Mouse (Mus musculus): ENCODE measurements around the gene Zbtb20. TPM values are rescaled to one million over a fixed set of nuclear protein-coding genes. Genes with fewer than 3 reads are reported as not detected.
A peak's percentile ranks its signal among the peaks of the same experiment; 100 is the strongest.

Gene Zbtb20
- 10 to 100 TPM; 40.1 to 64.5 TPM for total RNA-seq (2021)

DNA sequence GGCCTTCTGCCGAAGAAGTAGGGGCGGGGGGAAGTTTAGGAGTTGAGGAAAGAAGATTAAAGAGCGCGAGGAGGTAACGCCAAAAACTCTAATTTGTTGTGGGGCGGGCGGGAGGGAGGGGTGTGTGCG is at the start of gene Zbtb20:
Gene Zbtb20 (plus strand): TSS at position 30 of the 129 bp plus-strand sequence.
- no peak for DNase-seq (ENCODE audit: low spot score in 2 of 2)

DNA sequence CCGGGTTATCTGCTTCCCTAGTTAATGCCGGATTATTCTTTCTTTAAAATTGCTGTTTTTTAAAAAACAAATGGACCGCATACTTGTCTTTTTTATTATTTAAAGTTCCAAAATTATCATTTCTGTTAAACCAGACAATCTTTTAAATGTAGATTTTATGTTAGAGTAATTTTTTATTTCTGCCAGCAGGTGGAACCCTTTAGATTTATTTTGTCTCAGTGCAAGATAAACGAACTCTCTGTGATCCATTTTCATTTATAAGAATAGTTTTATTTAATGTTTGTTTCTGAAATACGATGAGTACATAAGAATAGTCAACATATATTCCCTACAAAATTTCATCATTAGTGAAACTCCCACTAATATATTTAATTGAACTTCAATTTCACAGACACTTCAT is 39.7 kb upstream of the Zbtb20 start:
- DNase-seq (ENCODE audit: low spot score in 2 of 2) = no peak
- intact Hi-C loops (cut with DNase I) = loop anchor here (5.0 to 10.0 kb wide), 4 partner anchors 76 to 736 kb away; no protein-coding TSS in a partner anchor

More for the DNA sequence above, at the start of gene Zbtb20:
- intact Hi-C loops (cut with DNase I) = loop anchor here (5.0 kb wide), 2 partner anchors 37 to 627 kb away; no protein-coding TSS in a partner anchor

DNA sequence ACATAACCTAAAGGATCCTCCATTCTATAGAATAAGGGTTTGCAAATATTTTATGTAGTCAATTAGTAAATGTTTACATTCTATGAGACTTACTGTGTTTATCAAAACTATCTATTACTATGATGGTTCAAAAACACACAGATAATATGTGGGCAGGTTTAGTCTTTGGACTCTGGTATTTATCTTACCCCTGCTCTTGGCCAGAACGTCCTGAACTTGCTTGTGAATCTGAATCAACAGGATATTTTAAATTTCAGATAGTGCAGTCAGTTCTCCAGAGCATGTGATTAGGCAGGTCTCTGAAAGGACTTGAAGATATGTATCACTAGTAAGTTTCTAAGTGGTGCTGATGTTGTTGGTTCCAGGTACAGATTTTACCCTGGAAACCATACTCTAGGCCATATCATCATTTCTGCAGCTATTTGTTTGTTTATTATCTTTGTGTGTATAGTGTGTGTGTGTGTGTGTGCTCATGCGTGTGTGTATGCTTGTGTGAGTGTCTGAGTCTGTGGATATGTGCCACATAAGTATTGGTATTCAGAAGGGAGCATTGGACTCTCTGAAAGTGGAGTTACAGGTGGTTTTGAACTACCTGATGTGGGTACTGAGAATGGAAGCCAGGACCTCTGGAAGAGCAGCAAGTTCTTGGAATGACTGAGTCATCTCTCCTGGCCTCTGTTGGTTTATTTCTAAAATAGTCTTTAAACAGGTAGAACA is 39.1 kb upstream of the Zbtb20 start:
- intact Hi-C loops (cut with DNase I) = loop anchor here (5.0 to 10.0 kb wide), 4 partner anchors 76 to 736 kb away; no protein-coding TSS in a partner anchor
- DNase-seq (ENCODE audit: low spot score in 2 of 2) = no peak

DNA sequence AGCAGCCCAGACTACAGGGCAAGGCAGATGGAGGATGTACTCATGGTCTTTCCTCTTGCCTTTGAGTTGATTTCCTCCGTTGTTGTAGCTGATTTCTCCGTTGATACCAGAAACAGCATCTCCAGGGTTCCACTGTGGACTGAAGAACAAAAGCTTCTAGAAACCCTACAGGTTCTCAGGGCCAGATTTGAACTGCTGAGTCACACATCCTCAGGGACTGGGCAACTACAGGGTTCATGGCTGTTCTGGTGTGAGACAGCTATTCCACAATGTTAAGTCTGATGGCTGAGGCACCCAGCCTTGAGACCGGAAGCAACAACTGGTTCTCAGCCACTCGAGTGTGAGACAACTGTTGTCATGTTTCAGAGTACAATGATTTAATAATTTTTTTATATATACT is 37.5 kb upstream of the Zbtb20 start:
- intact Hi-C loops (cut with DNase I) = loop anchor here (5.0 to 10.0 kb wide), 4 partner anchors 74 to 734 kb away; no protein-coding TSS in a partner anchor
- DNase-seq (ENCODE audit: low spot score in 2 of 2) = no peak

DNA sequence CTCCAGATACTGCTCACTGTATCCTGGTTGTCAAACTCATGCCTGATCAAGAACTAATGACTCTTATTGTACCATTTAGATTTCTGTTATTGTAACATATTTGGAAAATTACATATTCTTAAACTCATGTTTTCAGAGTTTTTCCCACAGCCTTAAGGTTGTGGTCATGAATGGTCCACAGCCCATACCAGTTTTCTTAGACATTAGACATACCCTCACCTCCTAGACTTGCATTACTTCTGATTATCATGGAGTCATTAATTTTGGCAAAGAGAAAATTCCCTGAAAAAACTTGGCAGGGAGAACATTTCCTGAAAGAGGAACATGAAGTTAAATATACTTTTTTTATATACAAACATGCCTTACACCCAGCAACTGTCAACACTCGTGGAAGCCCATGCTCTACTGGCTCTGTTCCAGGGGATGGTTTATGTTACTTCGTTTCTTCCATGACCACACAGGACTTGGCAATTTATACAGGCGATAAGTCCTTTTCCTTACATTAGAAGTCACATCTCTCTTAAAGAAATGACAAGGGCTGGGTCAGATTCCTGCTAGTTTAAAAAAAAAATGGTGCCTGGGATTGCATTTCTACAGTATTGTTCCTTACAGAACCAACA is 18.0 kb upstream of the Zbtb20 start:
- DNase-seq (ENCODE audit: low spot score in 2 of 2) = no peak
- intact Hi-C loops (cut with DNase I) = no loop called here

DNA sequence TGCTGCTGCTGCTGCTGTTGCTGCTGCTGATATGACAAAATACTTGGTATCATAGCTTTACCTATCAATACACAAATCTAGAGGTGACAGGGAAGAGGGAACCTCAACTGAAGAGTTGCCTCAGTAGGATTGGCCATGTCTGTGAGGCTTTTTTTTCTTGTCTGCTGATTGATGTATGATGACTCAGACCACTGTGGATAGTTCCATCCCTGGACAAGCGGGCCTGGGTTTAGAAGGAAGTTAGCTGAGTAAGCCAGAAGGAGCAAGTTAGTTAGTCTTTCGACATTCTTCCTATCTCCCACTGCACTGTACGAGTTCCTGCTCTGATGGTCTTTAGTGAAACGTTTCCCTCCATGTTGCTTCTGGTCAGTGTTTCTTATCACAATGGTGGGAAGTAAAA is 16.4 kb upstream of the Zbtb20 start:
- intact Hi-C loops (cut with DNase I) = no loop called here
- DNase-seq (ENCODE audit: low spot score in 2 of 2) = no peak

DNA sequence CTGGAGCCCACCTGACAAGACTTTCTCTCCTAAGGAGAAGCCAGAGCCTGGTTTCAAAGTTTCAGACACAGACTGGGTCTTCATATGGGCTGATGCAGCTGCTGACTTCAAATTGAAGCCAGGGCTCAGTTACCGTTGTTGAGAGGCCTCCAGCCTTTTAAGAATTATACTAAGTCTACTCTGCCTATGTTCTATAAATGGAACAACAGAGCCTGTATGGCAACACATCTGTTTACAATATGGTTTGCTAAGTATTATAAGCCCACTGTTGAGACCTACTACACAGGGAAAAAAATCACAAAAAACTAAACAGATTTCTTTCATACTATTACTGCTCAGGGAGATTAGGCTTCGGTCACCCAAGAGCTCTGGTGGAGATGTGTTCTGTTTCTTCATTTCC is 12.4 kb upstream of the Zbtb20 start:
- intact Hi-C loops (cut with DNase I) = no loop called here
- no peak for DNase-seq (ENCODE audit: low spot score in 2 of 2)

DNA sequence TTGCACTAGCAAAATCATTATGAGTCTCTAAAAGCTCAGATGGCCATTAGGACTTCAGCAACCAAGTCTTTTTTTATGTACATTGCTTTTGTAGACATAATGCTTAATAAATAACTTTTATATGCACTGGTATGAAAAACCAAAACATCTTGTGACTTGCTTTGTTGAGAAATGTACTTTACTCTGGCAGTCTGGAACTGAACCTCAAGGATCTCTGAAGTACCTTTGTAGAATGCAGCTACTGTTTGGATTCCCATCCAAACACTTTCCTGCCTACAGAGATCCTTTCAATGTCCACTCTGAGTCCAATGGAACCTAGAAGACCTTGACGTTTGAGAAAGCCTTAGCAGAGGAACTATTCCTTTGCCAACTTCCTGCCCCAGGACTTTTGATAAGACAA is 9.6 kb upstream of the Zbtb20 start:
- intact Hi-C loops (cut with DNase I) = no loop called here

DNA sequence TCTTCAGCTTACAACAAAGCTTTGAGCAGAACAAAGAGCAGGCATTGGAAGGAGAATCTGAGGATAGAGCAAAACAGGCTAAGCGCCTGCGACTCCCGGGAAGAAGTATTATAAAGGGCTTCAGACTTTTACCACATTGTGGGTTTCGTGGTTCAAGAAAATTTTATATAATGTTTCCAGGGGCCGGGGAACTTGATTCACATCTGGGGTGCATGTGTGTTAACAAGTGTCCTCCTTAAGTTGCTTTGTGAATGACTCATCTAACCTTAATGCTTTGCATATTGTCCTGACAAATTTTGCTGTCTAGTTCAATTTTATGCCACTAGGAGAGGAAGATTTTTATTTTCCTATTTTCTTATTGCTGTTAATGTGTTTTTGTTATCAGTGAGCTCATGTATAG is 3.6 kb upstream of the Zbtb20 start:
- intact Hi-C loops (cut with DNase I) = no loop called here
- DNase-seq (ENCODE audit: low spot score in 2 of 2) = no peak

More for the DNA sequence above, 9.6 kb upstream of the Zbtb20 start:
- DNase-seq (ENCODE audit: low spot score in 2 of 2) = no peak

DNA sequence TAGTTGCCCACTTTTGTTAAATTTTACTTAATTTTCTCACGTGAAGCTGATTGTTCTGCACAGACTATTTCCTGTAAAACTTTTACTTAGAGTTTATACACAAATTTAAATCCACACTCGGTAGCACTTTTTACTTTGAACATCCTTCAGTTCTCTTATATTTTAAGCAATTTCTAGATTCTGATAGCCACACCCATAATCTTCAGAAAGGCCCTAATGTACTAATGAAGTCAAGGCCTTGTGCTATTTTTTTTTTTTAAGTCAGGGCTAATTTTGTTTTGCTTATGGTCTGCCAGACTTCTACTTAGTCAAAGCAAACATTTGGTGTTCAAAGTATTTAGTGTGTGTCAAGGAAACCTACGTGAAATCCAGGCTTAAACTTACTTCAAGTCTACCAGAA is 1.7 kb upstream of the Zbtb20 start:
- intact Hi-C loops (cut with DNase I) = no loop called here
- DNase-seq (ENCODE audit: low spot score in 2 of 2) = no peak

DNA sequence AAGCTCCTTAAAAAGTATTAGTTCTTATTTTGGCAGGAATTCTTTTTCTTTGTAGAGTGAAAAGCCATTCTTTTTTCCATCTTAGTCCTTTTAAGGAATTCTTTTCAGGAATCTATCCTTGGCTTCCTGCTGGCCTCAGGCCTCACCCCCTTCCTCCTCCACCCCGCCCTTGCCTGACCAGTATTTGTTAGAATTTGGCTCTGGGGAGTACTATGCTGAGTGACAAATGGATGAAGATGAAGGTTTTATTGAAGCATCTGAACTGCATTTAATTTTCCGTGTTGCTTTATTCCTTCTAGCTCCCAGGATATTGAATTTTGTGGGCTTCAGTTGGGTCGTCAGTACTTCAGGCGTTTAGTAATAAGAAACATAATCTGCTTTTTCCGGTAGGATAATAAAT is 1.2 kb upstream of the Zbtb20 start:
- intact Hi-C loops (cut with DNase I) = no loop called here
- DNase-seq (ENCODE audit: low spot score in 2 of 2) = peak in 1 of 2 experiments; percentile 4

DNA sequence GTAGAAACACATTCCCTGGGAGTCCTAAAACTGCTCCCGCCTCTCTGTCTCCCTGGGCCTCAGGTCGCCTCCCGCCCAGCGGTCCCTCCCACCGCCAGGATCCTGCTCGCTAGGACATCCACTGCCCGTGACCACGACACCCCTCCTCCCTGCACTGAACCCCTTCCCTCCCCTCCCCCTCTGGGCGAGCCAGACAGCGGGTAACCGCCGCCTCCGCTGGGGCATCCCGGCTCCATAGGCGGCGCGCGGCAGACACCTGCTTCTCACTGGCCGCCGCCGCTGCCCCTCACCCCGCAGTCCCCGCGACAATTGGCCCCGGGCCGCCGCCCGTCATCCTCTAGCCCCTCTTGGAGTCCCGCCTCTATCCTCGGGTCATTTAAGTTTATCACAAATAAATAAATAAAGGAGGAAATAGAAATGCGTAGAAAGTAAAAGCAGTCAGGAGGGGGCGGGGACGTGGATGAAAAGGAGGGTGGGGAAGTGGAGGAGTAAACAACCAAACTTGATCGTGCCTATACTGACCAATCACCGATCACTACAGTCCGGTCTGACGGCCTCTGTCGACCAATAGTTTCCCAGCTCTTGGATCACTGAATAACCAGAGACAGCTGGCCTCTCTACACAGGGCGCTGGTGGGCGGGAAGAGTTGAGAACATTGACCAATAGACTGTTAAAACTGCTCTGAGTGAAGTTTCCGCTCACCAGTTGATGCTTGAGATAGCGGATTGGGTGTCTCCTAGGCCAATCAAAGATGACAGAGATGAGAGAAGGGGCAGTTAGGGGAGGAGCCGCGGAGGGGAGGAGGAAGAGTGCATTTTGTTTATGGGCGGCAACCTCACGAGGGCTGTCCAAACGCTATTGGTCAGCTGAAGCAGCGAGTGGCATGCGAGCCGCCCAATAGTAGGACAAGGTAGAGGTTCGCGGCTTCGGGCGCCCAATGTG is 500 bp upstream of the Zbtb20 start:
- intact Hi-C loops (cut with DNase I) = loop anchor here (5.0 kb wide), 2 partner anchors 37 to 627 kb away; no protein-coding TSS in a partner anchor
- DNase-seq (ENCODE audit: low spot score in 2 of 2) = peak; percentile 98 to 99

DNA sequence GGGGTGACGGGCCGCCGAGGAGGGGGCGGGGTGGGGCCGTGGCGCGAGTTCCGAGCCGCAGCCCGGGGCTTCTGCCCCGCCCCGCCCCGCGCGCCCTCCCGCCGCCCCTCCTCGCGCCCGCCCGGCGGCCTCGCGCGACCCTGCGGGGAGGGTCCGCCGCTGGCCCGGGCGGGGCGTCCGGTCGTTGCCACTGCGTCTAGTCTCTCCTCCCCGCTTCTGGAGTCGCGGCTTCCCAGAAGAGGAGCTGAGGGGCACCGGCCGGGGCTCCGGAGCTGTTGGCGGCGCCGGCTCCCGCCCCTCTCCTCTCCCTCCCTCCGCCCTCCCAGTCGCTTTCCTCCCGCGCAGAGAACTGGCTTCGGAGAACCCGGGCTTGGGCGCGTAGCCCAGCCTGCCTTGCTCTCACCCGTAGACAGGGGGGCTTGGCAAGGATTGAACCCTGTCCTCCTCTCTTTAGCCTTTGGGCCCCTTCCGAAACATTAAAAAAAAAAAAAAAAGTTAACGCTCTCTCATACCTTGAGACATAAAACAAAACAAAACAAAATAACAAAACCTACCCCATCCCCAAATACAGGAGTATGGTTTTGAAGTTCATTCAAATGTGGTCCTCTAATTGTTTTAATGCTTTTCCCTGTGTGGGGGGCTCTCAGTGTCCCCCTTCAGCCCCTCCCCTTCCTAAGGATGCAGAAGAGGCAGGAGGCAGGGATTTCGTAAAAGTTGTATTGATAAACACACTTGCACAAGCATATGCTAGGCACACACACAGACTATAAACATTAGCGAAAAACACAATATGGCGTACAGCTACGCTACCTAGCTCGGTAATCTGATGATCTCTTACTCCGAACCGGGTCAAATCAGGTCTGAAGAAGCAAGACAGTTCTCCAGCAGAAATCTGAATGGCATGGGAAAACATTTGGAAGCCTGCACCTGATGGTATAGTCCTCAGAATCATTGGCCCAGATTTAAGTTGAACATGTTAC is 630 bp downstream of the Zbtb20 start:
- intact Hi-C loops (cut with DNase I) = loop anchor here (5.0 kb wide), 2 partner anchors 36 to 626 kb away; no protein-coding TSS in a partner anchor
- DNase-seq (ENCODE audit: low spot score in 2 of 2) = peak; percentile 58 to 68

DNA sequence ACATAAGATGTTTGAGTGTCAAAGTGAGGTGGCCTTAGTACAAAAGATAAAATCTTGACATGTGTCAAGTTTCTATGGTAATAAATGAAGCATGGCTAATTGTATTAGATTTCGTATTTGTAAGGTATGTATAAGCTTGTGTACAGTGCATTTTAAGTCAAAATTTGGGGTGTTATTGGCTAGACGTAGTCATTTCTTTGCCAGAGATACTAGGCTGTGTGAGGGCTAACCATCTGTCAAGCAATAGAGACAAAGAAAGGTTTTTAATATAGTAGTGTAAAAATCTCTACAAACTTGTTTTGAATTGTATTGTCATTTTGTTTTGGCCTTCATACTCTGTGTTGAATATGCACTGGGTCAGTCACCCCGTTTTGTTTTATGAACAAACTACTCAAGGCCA is 4.4 kb downstream of the Zbtb20 start:
- no peak for DNase-seq (ENCODE audit: low spot score in 2 of 2)
- intact Hi-C loops (cut with DNase I) = no loop called here

DNA sequence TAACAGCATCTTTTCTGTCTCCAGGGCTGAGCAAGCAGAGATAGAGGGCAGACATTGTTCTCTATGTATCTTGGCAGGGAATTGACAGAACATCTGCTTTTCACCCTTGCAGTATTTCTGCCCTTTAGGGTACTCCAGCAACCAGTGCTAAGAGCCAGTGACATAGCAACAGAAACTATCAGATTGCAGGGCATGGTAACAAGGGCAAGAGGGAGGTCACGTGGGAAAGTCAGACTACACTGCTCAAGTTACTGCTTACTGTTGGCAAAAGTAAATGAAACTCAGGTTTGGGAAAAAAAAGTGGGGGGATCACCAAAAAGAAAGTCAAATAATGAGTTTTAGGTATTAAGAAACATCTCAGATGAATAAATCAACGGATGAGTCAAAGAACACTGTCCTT is 9.9 kb downstream of the Zbtb20 start:
- DNase-seq (ENCODE audit: low spot score in 2 of 2) = no peak
- intact Hi-C loops (cut with DNase I) = no loop called here

DNA sequence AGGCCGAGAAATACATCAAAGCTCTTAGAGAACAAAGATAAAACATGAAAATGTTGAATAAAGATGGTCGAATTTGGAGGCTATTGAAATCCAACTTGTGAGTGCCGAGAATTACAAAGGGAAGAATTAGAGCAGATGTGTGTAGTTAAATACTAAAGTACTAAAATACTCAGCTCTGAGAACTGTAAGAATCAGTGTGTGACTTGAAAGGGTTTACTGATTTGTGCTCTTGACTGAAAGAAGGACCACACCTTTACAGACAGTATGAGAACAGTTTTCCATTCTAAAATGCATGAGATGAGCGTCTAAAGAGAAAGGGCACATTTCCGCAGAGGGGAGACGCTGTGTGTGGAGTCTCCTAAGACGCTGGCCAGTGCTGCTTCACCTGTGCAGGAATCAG is 10.3 kb downstream of the Zbtb20 start:
- DNase-seq (ENCODE audit: low spot score in 2 of 2) = no peak
- intact Hi-C loops (cut with DNase I) = no loop called here

DNA sequence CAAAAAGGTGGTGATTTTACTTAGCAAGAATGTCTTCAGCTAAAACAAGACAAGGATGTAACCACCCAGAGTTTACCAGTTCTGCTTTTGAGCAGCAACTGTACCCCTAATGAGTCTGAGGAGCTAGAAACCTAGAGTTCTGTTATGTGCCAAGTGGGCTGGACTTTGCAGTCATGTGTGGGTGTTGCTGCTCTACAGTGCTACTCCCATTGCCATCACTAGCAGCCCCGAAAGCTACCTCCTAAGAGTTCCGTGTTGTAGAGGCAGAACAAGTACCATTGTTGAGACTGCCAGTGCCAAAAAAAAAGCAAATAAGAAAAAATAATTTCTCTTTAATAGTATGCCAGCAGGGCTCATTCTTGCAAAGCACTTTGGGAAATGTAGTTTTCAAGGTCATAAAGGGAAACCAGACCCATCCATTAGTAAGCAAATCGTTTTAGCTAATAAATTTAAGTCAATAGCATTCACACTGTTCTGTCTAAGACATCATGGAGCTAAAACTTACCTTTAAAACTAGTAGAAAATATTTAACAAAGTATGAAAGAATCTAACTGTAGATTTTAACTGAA is 21.5 kb downstream of the Zbtb20 start:
- no peak for DNase-seq (ENCODE audit: low spot score in 2 of 2)
- intact Hi-C loops (cut with DNase I) = no loop called here

DNA sequence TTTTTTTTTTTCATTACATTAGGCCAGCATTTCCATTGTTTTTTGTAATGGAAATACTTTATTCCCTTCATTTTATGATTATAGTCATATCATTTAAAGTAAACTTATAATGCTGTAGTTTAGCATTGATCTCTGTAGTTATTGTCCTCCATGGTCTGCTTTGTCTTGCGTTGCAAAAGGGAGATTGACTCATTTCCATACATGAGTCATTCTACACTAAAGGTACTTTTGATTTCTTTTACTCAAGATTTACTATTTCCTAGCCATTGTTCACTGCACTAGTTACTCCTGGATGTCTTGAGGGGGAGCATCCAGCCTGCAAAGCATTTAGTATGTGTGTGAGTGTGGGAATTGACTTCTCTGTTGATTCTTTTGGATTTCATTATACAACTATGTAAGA is 24.6 kb downstream of the Zbtb20 start:
- no peak for DNase-seq (ENCODE audit: low spot score in 2 of 2)
- intact Hi-C loops (cut with DNase I) = no loop called here

DNA sequence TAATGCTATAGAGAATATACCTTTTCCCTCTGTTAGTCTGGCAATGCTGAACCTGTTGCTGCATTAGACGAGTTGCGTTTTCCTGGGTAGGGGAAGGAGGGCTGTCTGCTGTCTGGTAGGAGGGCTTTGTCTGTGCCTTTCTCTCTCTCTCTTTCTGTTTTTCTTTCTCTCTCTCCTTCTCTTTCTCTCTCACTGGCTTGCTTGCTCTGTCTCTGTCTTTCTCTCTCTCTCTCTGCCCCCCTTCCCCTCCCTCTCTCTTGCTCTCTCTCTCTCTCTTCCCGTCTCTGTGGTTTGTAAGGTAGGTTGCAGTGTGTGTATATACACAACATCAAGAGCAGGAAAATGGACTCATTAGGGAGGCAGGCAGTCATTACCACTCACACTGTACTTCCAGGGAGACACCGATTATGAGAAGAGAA is 31.6 kb downstream of the Zbtb20 start:
- intact Hi-C loops (cut with DNase I) = loop anchor here (5.0 kb wide), 1 partner anchor 600 kb away; no protein-coding TSS in a partner anchor
- no peak for DNase-seq (ENCODE audit: low spot score in 2 of 2)
